Mouse (Mus musculus): Measurements from ENCODE around the gene Gm49776. TPM values are rescaled to one million over a fixed set of nuclear protein-coding genes. Genes with fewer than 3 reads are reported as not detected.
A peak's percentile ranks its signal among the peaks of the same experiment; 100 is the strongest.

Gm49776 gene
- polyA plus RNA-seq, 1 experiment, result 1.3 TPM

DNA sequence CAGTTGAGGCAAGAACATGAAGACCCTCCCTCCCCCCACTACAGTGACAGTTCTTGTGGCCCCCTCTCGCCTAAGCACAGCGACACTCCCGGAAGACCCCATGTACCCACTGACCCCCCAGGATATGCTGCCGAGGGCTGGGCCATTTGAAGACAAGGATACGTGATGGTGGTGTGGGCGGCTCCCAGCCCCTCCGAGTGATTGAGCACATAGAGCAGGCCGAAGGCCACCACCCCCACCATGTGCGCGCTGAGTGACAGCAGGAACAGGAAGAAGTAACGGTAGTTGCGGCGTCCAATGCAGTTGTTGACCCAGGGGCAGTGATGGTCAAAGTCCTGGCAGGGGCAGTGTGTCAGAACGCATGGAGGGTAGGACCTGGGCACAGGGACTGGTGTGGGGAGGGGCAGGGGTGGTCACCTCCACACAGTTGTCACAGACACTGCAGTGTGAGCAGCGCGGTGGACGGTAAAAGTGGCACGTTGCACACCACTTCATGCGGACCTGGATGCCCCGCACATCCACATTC is 30.2 kb downstream of the Gm49776 start:
- Histone ChIP-seq H3K4me1 (peaks cover 31% of the 10 kb centered on the region), H3K9me3 (no peaks in the 10 kb centered on the region), H3K27me3 (replicated peaks) (peaks cover 39% of the 10 kb centered on the region), H3K36me3 (replicated peaks; ENCODE audit: low read length) (peaks cover 42% of the 10 kb centered on the region), H3K4me3 (replicated peaks) (peak overlapping the region; percentile 12)
- TF ChIP-seq GATA1 (IDR thresholded peaks at IDR 0.05; ENCODE audit: borderline replicate concordance, low read length) (no peak), FLI1 (IDR thresholded peaks at IDR 0.05; ENCODE audit: low read length) (no peak)

GRCm38 (mm10) chr16:18227187-18227586 is 30.9 kb downstream of the Gm49776 start:
- TF ChIP-seq GATA1 (IDR thresholded peaks at IDR 0.05; ENCODE audit: borderline replicate concordance, low read length) (no peak), FLI1 (IDR thresholded peaks at IDR 0.05; ENCODE audit: low read length) (no peak)
- Histone ChIP-seq H3K36me3 (replicated peaks; ENCODE audit: low read length) (peaks cover 47% of the 10 kb centered on the region), H3K4me3 (replicated peaks) (no peak overlapping the region), H3K9me3 (no peaks in the 10 kb centered on the region), H3K4me1 (peaks cover 31% of the 10 kb centered on the region), H3K27me3 (replicated peaks) (peaks cover 44% of the 10 kb centered on the region)

GRCm38 (mm10) chr16:18222188-18222587 is 35.9 kb downstream of the Gm49776 start:
- Histone ChIP-seq H3K4me3 (replicated peaks) (no peak overlapping the region), H3K4me1 (peaks cover 23% of the 10 kb centered on the region), H3K27me3 (replicated peaks) (peaks cover 33% of the 10 kb centered on the region), H3K9me3 (no peaks in the 10 kb centered on the region), H3K36me3 (replicated peaks; ENCODE audit: low read length) (peaks cover 33% of the 10 kb centered on the region)
- TF ChIP-seq GATA1 (IDR thresholded peaks at IDR 0.05; ENCODE audit: borderline replicate concordance, low read length) (no peak), FLI1 (IDR thresholded peaks at IDR 0.05; ENCODE audit: low read length) (no peak)

- H3K9me3 ChIP-seq, result no peaks in the 10 kb centered on the region
- peaks cover 23% of the 10 kb centered on the region for H3K4me1 ChIP-seq
- TF ChIP-seq GATA1 (IDR thresholded peaks at IDR 0.05; ENCODE audit: borderline replicate concordance, low read length) (no peak), FLI1 (IDR thresholded peaks at IDR 0.05; ENCODE audit: low read length) (no peak)
Measured at GRCm38 (mm10) chr16:18221543-18221898, 36.6 kb downstream of the Gm49776 start.

GRCm38 (mm10) chr16:18220856-18221542 is 37.1 kb downstream of the Gm49776 start:
- Histone ChIP-seq H3K27me3 (replicated peaks) (peaks cover 37% of the 10 kb centered on the region), H3K9me3 (no peaks in the 10 kb centered on the region), H3K4me3 (replicated peaks) (no peak overlapping the region), H3K36me3 (replicated peaks; ENCODE audit: low read length) (peaks cover 26% of the 10 kb centered on the region), H3K4me1 (peaks cover 23% of the 10 kb centered on the region)
- TF ChIP-seq GATA1 (IDR thresholded peaks at IDR 0.05; ENCODE audit: borderline replicate concordance, low read length) (no peak), FLI1 (IDR thresholded peaks at IDR 0.05; ENCODE audit: low read length) (no peak)

More at GRCm38 (mm10) chr16:18221543-18221898, 36.6 kb downstream of the Gm49776 start:
- Histone ChIP-seq H3K27me3 (replicated peaks) (peaks cover 34% of the 10 kb centered on the region), H3K4me3 (replicated peaks) (no peak overlapping the region), H3K36me3 (replicated peaks; ENCODE audit: low read length) (peaks cover 29% of the 10 kb centered on the region)

GRCm38 (mm10) chr16:18220001-18220400 is 38.1 kb downstream of the Gm49776 start:
- H3K9me3 ChIP-seq, result no peaks in the 10 kb centered on the region
- H3K27me3 ChIP-seq (replicated peaks), result peaks cover 40% of the 10 kb centered on the region

GRCm38 (mm10) chr16:18218580-18218996 is 39.5 kb downstream of the Gm49776 start:
- Histone ChIP-seq H3K4me3 (replicated peaks) (no peak overlapping the region), H3K4me1 (peaks cover 26% of the 10 kb centered on the region), H3K27me3 (replicated peaks) (peaks cover 46% of the 10 kb centered on the region), H3K36me3 (replicated peaks; ENCODE audit: low read length) (peaks cover 6% of the 10 kb centered on the region), H3K9me3 (no peaks in the 10 kb centered on the region)
- TF ChIP-seq FLI1 (IDR thresholded peaks at IDR 0.05; ENCODE audit: low read length) (no peak), GATA1 (IDR thresholded peaks at IDR 0.05; ENCODE audit: borderline replicate concordance, low read length) (no peak)

More at GRCm38 (mm10) chr16:18220001-18220400, 38.1 kb downstream of the Gm49776 start:
- peak overlapping the region; percentile 35 for H3K4me3 ChIP-seq (replicated peaks)
- peaks cover 23% of the 10 kb centered on the region for H3K4me1 ChIP-seq
- TF ChIP-seq FLI1 (IDR thresholded peaks at IDR 0.05; ENCODE audit: low read length), result no peak
- TF ChIP-seq GATA1 (IDR thresholded peaks at IDR 0.05; ENCODE audit: borderline replicate concordance, low read length), result no peak
- peaks cover 20% of the 10 kb centered on the region for H3K36me3 ChIP-seq (replicated peaks; ENCODE audit: low read length)

- Histone ChIP-seq H3K36me3 (replicated peaks; ENCODE audit: low read length) (peaks cover 2% of the 10 kb centered on the region), H3K27me3 (replicated peaks) (peaks cover 52% of the 10 kb centered on the region), H3K4me1 (peaks cover 26% of the 10 kb centered on the region), H3K9me3 (no peaks in the 10 kb centered on the region), H3K4me3 (replicated peaks) (no peak within 1 kb of the TSS)
- TF ChIP-seq FLI1 (IDR thresholded peaks at IDR 0.05; ENCODE audit: low read length), result no peak
Measured at GRCm38 (mm10) chr16:18217579-18217978, 40.5 kb downstream of the Gm49776 start, which contains the start of gene Ccdc188. Gene Ccdc188 (plus strand): TSS chr16:18217879.

- H3K4me1 ChIP-seq, result peaks cover 38% of the 10 kb centered on the region
- TF ChIP-seq GATA1 (IDR thresholded peaks at IDR 0.05; ENCODE audit: borderline replicate concordance, low read length) (no peak), FLI1 (IDR thresholded peaks at IDR 0.05; ENCODE audit: low read length) (no peak)
- H3K4me3 ChIP-seq (replicated peaks), result no peak overlapping the region
Measured at GRCm38 (mm10) chr16:18214858-18215257, 43.3 kb downstream of the Gm49776 start.

DNA sequence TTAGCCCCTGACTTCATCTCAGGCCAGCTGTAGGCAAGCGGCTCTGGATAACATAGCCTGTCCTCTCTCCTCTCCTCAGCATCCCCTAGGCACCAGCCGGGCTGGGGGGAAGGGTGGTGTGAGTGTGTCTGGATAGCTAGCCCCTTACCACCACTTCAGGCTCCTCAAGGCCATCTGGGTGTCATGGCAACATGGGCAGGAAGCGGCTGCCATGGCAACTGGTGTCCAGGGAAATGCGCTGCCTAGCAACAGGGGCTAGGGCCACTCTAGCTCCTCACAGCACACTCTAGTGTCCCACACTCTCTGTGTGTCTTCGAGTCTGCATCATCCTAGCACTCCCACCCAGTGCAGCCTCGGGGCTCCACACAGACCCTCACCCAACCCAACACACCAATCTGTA is 44.4 kb downstream of the Gm49776 start:
- TF ChIP-seq FLI1 (IDR thresholded peaks at IDR 0.05; ENCODE audit: low read length), result no peak
- no peak for TF ChIP-seq GATA1 (IDR thresholded peaks at IDR 0.05; ENCODE audit: borderline replicate concordance, low read length)
- Histone ChIP-seq H3K4me3 (replicated peaks) (no peak overlapping the region), H3K27me3 (replicated peaks) (peaks cover 71% of the 10 kb centered on the region), H3K36me3 (replicated peaks; ENCODE audit: low read length) (no peaks in the 10 kb centered on the region), H3K9me3 (no peaks in the 10 kb centered on the region), H3K4me1 (peaks cover 29% of the 10 kb centered on the region)

More at GRCm38 (mm10) chr16:18214858-18215257, 43.3 kb downstream of the Gm49776 start:
- Histone ChIP-seq H3K27me3 (replicated peaks) (peaks cover 65% of the 10 kb centered on the region), H3K9me3 (no peaks in the 10 kb centered on the region), H3K36me3 (replicated peaks; ENCODE audit: low read length) (no peaks in the 10 kb centered on the region)
